Mouse (Mus musculus) cortical plate, adult 2 months (tissue): Measurements from ENCODE around the gene Ubox5. TPM values are rescaled to one million over a fixed set of nuclear protein-coding genes. Genes with fewer than 3 reads are reported as not detected.
A peak's percentile ranks its signal among the peaks of the same experiment; 100 is the strongest.

Experiments
- H3K27ac ChIP-seq: fragments of 200-500 bp; 2 replicates; pipeline ENCODE4 v1.5.1; 2012; ENCODE audit warnings: low read length, control low read depth, inconsistent platforms; ENCODE audit not compliant: insufficient read depth
- H3K4me1 ChIP-seq: fragments of 200-500 bp; 2 replicates; pipeline ENCODE4 v1.6.1; 2011; ENCODE audit warnings: low read length; ENCODE audit not compliant: control insufficient read depth, insufficient read depth
- H3K4me3 ChIP-seq: fragments of 200-500 bp; 2 replicates; pipeline ENCODE4 v1.5.1; 2011; ENCODE audit warnings: mild to moderate bottlenecking, low read length, control low read depth; ENCODE audit not compliant: insufficient read depth
- CTCF ChIP-seq: fragments of 200-500 bp; IDR thresholded peaks from 2 replicates; pipeline ENCODE4 v1.5.1; 2011; ENCODE audit warnings: mild to moderate bottlenecking, control low read depth, low read length; ENCODE audit not compliant: insufficient read depth; ENCODE audit errors: extremely low read depth
- POLR2A ChIP-seq: fragments of 200-500 bp; IDR thresholded peaks from 2 replicates; pipeline ENCODE4 v1.6.1; 2011; ENCODE audit warnings: mild to moderate bottlenecking, low read length, control low read depth; ENCODE audit not compliant: insufficient read depth; ENCODE audit errors: extremely low read depth
- polyA plus RNA-seq: library from polyadenylated mRNA; depleted of rRNA; stranded (reverse); fragments of >200 nt; gene quantifications from 2 replicates; pipeline ENCODE4 v1.2.3, GENCODE M21; 2012

The Ubox5 gene
- polyA plus RNA-seq, 1 experiment, result 11.3 TPM

- TF ChIP-seq POLR2A (no peak), CTCF (no peak)
- Histone ChIP-seq H3K27ac (no peak overlapping the region), H3K4me1 (no peaks in the 10 kb centered on the region), H3K4me3 (no peak overlapping the region)
These were observed 27.6 kb downstream of the Ubox5 start for GRCm38 (mm10) chr2:130602195-130602594.

DNA sequence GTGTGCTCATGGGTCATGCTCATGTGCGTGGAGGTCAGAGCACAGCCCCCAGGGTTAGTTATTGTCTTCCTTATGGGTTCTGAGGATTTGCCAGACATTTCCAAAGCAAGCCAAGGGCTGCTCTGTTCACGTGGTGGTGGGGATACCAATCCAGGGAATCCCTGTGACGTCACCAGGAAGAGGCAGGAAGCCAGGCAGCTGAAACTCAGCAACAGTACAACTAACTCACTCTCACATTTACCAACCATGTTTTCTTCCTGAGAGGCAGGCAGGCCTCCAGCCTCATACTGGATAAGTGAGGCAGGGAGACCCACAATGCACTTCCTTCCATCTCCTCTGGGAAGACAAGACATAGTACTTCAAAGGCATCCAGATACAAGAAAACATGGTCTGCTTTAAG lies 31.4 kb downstream of the Ubox5 start:
- Histone ChIP-seq H3K27ac (no peak overlapping the region), H3K4me1 (no peaks in the 10 kb centered on the region), H3K4me3 (no peak overlapping the region)
- TF ChIP-seq POLR2A (no peak), CTCF (no peak)

GRCm38 (mm10) chr2:130597601-130598010 lies 32.2 kb downstream of the Ubox5 start:
- no peak for TF ChIP-seq POLR2A
- TF ChIP-seq CTCF, result peak; percentile 71
- Histone ChIP-seq H3K4me3 (no peak overlapping the region), H3K27ac (no peak overlapping the region), H3K4me1 (no peaks in the 10 kb centered on the region)

DNA sequence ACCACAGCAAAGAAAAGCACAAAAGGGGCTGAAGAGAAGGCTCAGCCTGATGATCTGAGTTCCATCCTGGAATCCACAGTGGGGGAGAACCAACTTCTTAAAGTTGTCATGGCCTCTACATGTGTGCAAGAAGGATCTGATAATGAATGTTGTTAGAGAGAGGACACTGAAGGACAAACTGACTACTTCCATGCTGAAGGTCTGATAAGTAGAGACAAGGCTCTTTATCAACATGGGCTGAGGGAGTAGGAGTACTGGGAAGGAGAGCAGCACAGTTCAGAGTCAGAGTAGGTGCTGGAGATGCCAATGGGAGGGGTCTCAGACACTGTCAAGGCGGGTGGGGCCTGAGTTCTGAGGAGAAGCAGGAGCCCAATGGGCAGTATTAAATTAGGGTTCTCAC lies 34.2 kb downstream of the Ubox5 start:
- Histone ChIP-seq H3K4me1 (no peaks in the 10 kb centered on the region), H3K4me3 (no peak overlapping the region), H3K27ac (no peak overlapping the region)
- TF ChIP-seq CTCF, result no peak
- TF ChIP-seq POLR2A, result no peak

GRCm38 (mm10) chr2:130591016-130591415 lies 38.8 kb downstream of the Ubox5 start:
- no peak overlapping the region for H3K27ac ChIP-seq
- no peaks in the 10 kb centered on the region for H3K4me1 ChIP-seq
- no peak overlapping the region for H3K4me3 ChIP-seq
- no peak for TF ChIP-seq POLR2A
- no peak for TF ChIP-seq CTCF

DNA sequence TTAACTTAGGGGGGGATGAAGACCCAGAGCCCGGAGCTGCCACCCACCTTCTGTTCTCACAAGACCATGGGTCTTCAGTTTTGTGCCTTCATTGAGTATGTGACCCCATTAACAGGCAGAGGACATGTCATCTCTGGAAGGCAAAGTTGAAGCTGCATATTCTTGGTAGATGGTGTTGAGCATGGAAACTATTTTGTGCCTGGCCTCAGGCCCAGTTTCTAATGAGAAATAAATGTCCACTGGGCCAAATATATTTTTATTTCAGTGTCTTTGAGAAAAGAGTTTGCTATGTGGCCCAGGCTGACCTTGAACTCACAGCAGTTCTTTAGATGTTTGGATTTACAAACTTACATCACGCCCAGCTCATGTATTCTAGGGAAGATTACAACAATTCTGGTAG lies 40.1 kb downstream of the Ubox5 start:
- TF ChIP-seq CTCF (no peak), POLR2A (no peak)

DNA sequence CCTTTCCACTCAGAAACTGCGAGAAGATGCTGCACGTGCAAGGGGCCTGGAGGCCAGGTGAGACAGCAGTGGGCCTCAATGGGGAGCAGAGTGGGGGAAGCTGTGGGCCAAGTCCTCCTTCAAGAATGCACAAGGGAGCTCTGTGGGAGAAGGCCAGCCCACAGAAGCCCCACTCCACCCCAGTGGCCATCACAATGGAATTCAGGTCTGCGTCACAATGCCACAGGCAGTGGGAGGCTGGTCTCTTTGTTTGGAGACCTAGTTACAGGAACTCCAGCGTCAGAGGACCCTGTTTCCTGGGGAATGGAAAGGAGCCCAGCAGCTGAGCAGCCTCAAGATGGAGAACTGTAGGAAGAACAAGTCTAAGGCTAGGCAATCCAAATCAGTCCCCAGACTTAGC lies 40.7 kb downstream of the Ubox5 start:
- Histone ChIP-seq H3K4me1 (no peaks in the 10 kb centered on the region), H3K4me3 (no peak overlapping the region), H3K27ac (no peak overlapping the region)
- TF ChIP-seq POLR2A, result no peak
- TF ChIP-seq CTCF, result no peak

More for the DNA sequence above, 40.1 kb downstream of the Ubox5 start:
- H3K4me1 ChIP-seq, result no peaks in the 10 kb centered on the region
- H3K27ac ChIP-seq, result no peak overlapping the region
- H3K4me3 ChIP-seq, result no peak overlapping the region

DNA sequence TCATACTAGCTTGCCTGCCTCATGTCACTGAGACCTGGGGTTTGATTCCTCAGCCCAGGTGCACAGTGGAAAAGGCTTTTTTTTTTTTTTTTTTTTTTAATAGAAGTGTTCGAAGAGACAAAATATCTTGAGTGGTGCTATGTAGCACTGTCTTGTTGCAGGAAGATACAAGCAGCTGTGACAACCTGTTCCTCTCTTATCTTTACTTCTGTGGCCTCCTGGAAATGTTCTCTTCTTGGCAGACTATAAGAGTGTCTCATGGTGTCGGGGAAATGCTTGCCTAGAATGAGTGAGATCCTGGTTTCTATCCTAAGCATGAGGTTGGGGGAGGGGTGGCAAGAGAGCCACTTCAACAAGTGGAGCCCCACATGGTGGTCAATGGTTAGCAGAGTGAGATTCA lies 41.5 kb downstream of the Ubox5 start:
- Histone ChIP-seq H3K4me1 (no peaks in the 10 kb centered on the region), H3K4me3 (no peak overlapping the region), H3K27ac (no peak overlapping the region)
- TF ChIP-seq POLR2A, result no peak
- no peak for TF ChIP-seq CTCF

DNA sequence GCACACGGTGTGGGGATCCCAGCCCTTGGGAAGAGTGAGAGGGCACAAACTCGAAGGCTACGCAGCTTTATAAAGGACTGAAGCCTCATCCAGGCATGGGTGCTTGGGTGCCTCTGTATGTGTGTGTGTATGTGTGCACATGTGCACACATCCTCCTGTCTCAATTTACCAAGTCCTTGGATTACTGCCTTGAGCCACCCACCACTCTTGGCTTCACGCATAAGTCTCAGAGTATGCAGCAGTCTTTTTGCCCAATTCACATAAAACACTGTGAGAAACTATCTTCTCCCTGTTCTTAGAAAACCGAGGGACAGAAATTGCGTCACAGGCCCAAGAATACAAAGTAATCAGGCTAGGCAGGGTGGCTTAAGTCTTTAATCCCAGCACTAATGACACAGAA lies 43.8 kb downstream of the Ubox5 start:
- H3K27ac ChIP-seq, result no peak overlapping the region
- no peaks in the 10 kb centered on the region for H3K4me1 ChIP-seq
- no peak overlapping the region for H3K4me3 ChIP-seq
- TF ChIP-seq POLR2A (no peak), CTCF (no peak)

DNA sequence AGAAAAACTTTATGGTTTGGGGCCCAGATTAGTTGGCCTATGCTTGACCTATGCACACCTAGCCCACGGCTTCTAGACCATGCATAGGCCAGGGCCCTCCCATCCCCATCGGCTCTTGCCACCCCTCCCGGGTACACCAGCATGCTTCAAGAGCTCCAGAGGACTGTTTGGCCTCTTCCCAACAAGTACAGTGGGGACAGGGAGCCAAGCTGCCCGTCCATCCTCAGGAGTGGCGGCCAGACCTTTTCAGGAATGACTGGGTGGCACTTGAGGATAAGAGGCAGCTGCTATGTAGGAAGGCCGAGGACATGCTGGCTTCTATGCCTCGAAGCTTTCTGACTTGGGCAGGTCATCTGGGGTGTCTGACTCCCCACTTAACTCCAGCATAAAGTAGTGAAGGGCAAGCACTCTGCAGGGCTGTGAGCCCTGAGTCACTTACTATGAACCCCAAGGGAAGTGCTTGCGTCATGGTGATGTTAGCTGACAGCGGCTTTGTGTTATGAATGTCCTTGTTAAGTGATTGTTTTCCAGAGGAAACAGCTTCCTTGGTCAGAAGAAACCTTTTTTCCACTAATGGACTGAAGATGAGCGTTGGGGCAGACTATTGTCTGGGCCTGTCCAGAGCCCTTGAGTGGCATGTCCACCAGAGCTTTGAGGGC lies 45.8 kb downstream of the Ubox5 start:
- TF ChIP-seq CTCF, result no peak
- no peak for TF ChIP-seq POLR2A
- H3K4me3 ChIP-seq, result no peak overlapping the region
- no peaks in the 10 kb centered on the region for H3K4me1 ChIP-seq
- no peak overlapping the region for H3K27ac ChIP-seq
